Mouse (Mus musculus): ENCODE data around the gene Zfp423. TPM values are rescaled to one million over a fixed set of nuclear protein-coding genes. Genes with fewer than 3 reads are reported as not detected.

Zfp423 gene
- total and polyA plus RNA-seq, 3 experiments, result not detected

GRCm38 (mm10) chr8:87804327-87804900 lies 155.0 kb downstream of the Zfp423 start:
- Histone ChIP-seq H3K9me3 (replicated peaks; ENCODE audit: insufficient read depth, low read length) (no peaks in the 10 kb centered on the region), H3K27me3 (ENCODE audit: control insufficient read depth in 1 of 2, insufficient read depth in 2 of 2, low read length in 2 of 2) (no peaks in the 10 kb centered on the region; a peak in 1 of 4 replicates), H3K36me3 (ENCODE audit: control insufficient read depth in 1 of 2, insufficient read depth in 2 of 2, low read length in 2 of 2) (no peaks in the 10 kb centered on the region), H3K4me1 (ENCODE audit: control insufficient read depth in 1 of 2, insufficient read depth in 2 of 2, low read length in 2 of 2) (no peaks in the 10 kb centered on the region), H3K79me2 (ENCODE audit: control insufficient read depth, insufficient read depth, low read length, poor library complexity) (no peaks in the 10 kb centered on the region), H3K9ac (ENCODE audit: control insufficient read depth, low read depth, low read length, poor library complexity, severe bottlenecking) (no peak overlapping the region), H3K27ac (ENCODE audit: control insufficient read depth, low read depth, low read length) (no peak overlapping the region), H3K4me3 (ENCODE audit: control insufficient read depth in 1 of 2, insufficient read depth in 1 of 2, low read depth in 2 of 2, low read length in 2 of 2) (no peak overlapping the region)
- no peak for DNase-seq (ENCODE audit: low read depth, low spot score)
- TF ChIP-seq ZNF384 (IDR thresholded peaks at IDR 0.05; ENCODE audit: low read depth, low read length) (no peak), MYB (IDR thresholded peaks at IDR 0.05; ENCODE audit: low read depth, low read length) (no peak), ETS1 (IDR thresholded peaks at IDR 0.05; ENCODE audit: low read depth, low read length) (no peak), SMC3 (IDR thresholded peaks at IDR 0.05; ENCODE audit: low read depth, low read length) (no peak), POLR2A (IDR thresholded peaks at IDR 0.05; ENCODE audit: control insufficient read depth in 1 of 2, insufficient read depth in 1 of 2, low read depth in 1 of 2, low read length in 2 of 2, poor library complexity in 1 of 2) (no peak), CTCF (IDR thresholded peaks at IDR 0.05 in 2 of 3, conservative IDR thresholded peaks at IDR 0.05 in 1 of 3; ENCODE audit: control insufficient read depth in 1 of 3, insufficient read depth in 1 of 3, low read depth in 2 of 3, low read length in 3 of 3, poor library complexity in 1 of 3, severe bottlenecking in 1 of 3) (no peak), MAX (IDR thresholded peaks at IDR 0.05; ENCODE audit: low read length) (no peak), EP300 (IDR thresholded peaks at IDR 0.05; ENCODE audit: low read depth in 1 of 2, low read length in 2 of 2) (no peak), CHD2 (IDR thresholded peaks at IDR 0.05; ENCODE audit: low read length) (no peak), RAD21 (IDR thresholded peaks at IDR 0.05; ENCODE audit: low read depth, low read length) (no peak), POLR2AphosphoS5 (IDR thresholded peaks at IDR 0.05; ENCODE audit: borderline replicate concordance, low read depth, low read length) (no peak), NELFE (IDR thresholded peaks at IDR 0.05; ENCODE audit: low read depth, low read length) (no peak), ZC3H11A (IDR thresholded peaks at IDR 0.05; ENCODE audit: low read depth, low read length) (no peak), GABPA (IDR thresholded peaks at IDR 0.05; ENCODE audit: low read depth, low read length) (no peak), ZMIZ1 (IDR thresholded peaks at IDR 0.05; ENCODE audit: low read depth, low read length) (no peak), ZKSCAN1 (IDR thresholded peaks at IDR 0.05; ENCODE audit: low read depth, low read length) (no peak), HCFC1 (IDR thresholded peaks at IDR 0.05; ENCODE audit: low read depth, low read length) (no peak), MEF2A (IDR thresholded peaks at IDR 0.05; ENCODE audit: extremely low read depth, insufficient replicate concordance, low read depth, low read length, poor library complexity, severe bottlenecking) (no peak), SIN3A (IDR thresholded peaks at IDR 0.05; ENCODE audit: low read length) (no peak)

- DNase-seq (ENCODE audit: low read depth, low spot score), result no peak
- Histone ChIP-seq H3K9me3 (replicated peaks; ENCODE audit: insufficient read depth, low read length) (no peaks in the 10 kb centered on the region), H3K27me3 (ENCODE audit: control insufficient read depth in 1 of 2, insufficient read depth in 2 of 2, low read length in 2 of 2) (no peaks in the 10 kb centered on the region; a peak in 1 of 4 replicates), H3K27ac (ENCODE audit: control insufficient read depth, low read depth, low read length) (no peak overlapping the region), H3K36me3 (ENCODE audit: control insufficient read depth in 1 of 2, insufficient read depth in 2 of 2, low read length in 2 of 2) (no peaks in the 10 kb centered on the region), H3K4me3 (ENCODE audit: control insufficient read depth in 1 of 2, insufficient read depth in 1 of 2, low read depth in 2 of 2, low read length in 2 of 2) (no peak overlapping the region), H3K4me1 (ENCODE audit: control insufficient read depth in 1 of 2, insufficient read depth in 2 of 2, low read length in 2 of 2) (no peaks in the 10 kb centered on the region), H3K9ac (ENCODE audit: control insufficient read depth, low read depth, low read length, poor library complexity, severe bottlenecking) (no peak overlapping the region), H3K79me2 (ENCODE audit: control insufficient read depth, insufficient read depth, low read length, poor library complexity) (no peaks in the 10 kb centered on the region)
- no peak for TF ChIP-seq RAD21 (IDR thresholded peaks at IDR 0.05; ENCODE audit: low read depth, low read length)
- no peak for TF ChIP-seq ZKSCAN1 (IDR thresholded peaks at IDR 0.05; ENCODE audit: low read depth, low read length)
- no peak for TF ChIP-seq RCOR1 (IDR thresholded peaks at IDR 0.05; ENCODE audit: low read depth, low read length)
- no peak for TF ChIP-seq MAFK (IDR thresholded peaks at IDR 0.05; ENCODE audit: borderline replicate concordance, low read depth, low read length)
- no peak for TF ChIP-seq MXI1 (IDR thresholded peaks at IDR 0.05; ENCODE audit: low read depth, low read length)
- no peak for TF ChIP-seq E2F4 (IDR thresholded peaks at IDR 0.05; ENCODE audit: borderline replicate concordance, low read depth, low read length)
- TF ChIP-seq TCF12 (IDR thresholded peaks at IDR 0.05; ENCODE audit: low read depth, low read length), result no peak
Observed at GRCm38 (mm10) chr8:87803437-87803836, 156.0 kb downstream of the Zfp423 start.
